Mouse (Mus musculus) stomach, postnatal 0 days (tissue): ENCODE results near the gene Gm4894. TPM values are rescaled to one million over a fixed set of nuclear protein-coding genes. Genes with fewer than 3 reads are reported as not detected.

Experiments
- ATAC-seq: fragments of 200-750 bp; cut with Nextera tagmentation; 2 replicates; pipeline ENCODE4 v1.8.0; 2017; ENCODE audit not compliant: low FRiP score, low TSS enrichment
- DNase-seq: peaks from one replicate; pipeline ENCODE4 v3.0.0-alpha.2; 2016; ENCODE audit warnings: low spot score
- H3K27ac ChIP-seq: fragments of 300-500 bp; sonication (generic); replicated peaks from 2 replicates; pipeline ENCODE4 v1.5.1; 2014; ENCODE audit warnings: mild to moderate bottlenecking, control low read depth
- H3K27me3 ChIP-seq: fragments of 300-500 bp; sonication (generic); 2 replicates; pipeline ENCODE4 v1.6.1; 2014; ENCODE audit warnings: low read length; ENCODE audit not compliant: control insufficient read depth, insufficient read depth
- H3K36me3 ChIP-seq: fragments of 300-500 bp; sonication (generic); 2 replicates; pipeline ENCODE4 v1.6.1; 2014; ENCODE audit warnings: low read length, mixed read lengths; ENCODE audit not compliant: control insufficient read depth, insufficient read depth
- H3K4me1 ChIP-seq: fragments of 300-500 bp; sonication (generic); replicated peaks from 2 replicates; pipeline ENCODE4 v1.6.1; 2014; ENCODE audit warnings: antibody characterized with exemption; ENCODE audit not compliant: control insufficient read depth, insufficient read depth
- H3K4me2 ChIP-seq: fragments of 300-500 bp; sonication (generic); replicated peaks from 2 replicates; pipeline ENCODE4 v1.6.1; 2014; ENCODE audit warnings: low read depth, mild to moderate bottlenecking, control low read depth, moderate library complexity
- H3K4me3 ChIP-seq: fragments of 300-500 bp; sonication (generic); 2 replicates; pipeline ENCODE4 v1.5.1; 2014; ENCODE audit warnings: low read depth, low read length, control low read depth
- H3K9ac ChIP-seq: fragments of 300-500 bp; sonication (generic); 2 replicates; pipeline ENCODE4 v1.6.1; 2014; ENCODE audit warnings: mild to moderate bottlenecking, low read length, control low read depth, mixed read lengths
- H3K9me3 ChIP-seq: fragments of 300-500 bp; sonication (generic); 2 replicates; pipeline ENCODE4 v1.6.1; 2016; ENCODE audit warnings: low read length; ENCODE audit not compliant: control insufficient read depth
- CTCF ChIP-seq: IDR thresholded peaks from 2 replicates; pipeline ENCODE4 v1.5.1; 2016; ENCODE audit warnings: antibody characterized with exemption, low read depth, mild to moderate bottlenecking, moderate library complexity
- EP300 ChIP-seq: optimal IDR thresholded peaks from 2 replicates; pipeline ENCODE3; 2016; ENCODE audit warnings: antibody characterized with exemption
- WGBS: fragments of 180-500 bp; shearing (Covaris S2); extraction: QIAGEN DNeasy Blood & Tissue Kit; methylation state at CpG from one replicate; pipeline ENCODE4 v1.1.7; 2014; 5-methylcytosine and 5-hydroxymethylcytosine counted together
- polyA plus RNA-seq: library from polyadenylated mRNA; unstranded; fragments of >200 nt; fragmentation: Nextera tagmentation; extraction: Ambion mirVana; gene quantifications from 2 replicates; pipeline ENCODE4 v1.2.1, GENCODE M21; 2015

The Gm4894 gene
- polyA plus RNA-seq, 1 experiment from 2014 or later, result not detected

- Histone ChIP-seq H3K4me2 (no peak overlapping the region), H3K36me3 (no peaks in the 10 kb centered on the region), H3K27ac (no peak overlapping the region), H3K4me1 (no peaks in the 10 kb centered on the region), H3K4me3 (no peak overlapping the region), H3K9me3 (no peaks in the 10 kb centered on the region), H3K9ac (no peak overlapping the region), H3K27me3 (no peaks in the 10 kb centered on the region)
- no peak for TF ChIP-seq CTCF
- no peak for TF ChIP-seq EP300
- DNase-seq (no peak), ATAC-seq (no peak)
- WGBS, result 72% methylated on average over 9 of the region's 9 CpGs
Measured at GRCm38 (mm10) chr9:49227442-49227841, 22.9 kb upstream of the Gm4894 start.

GRCm38 (mm10) chr9:49229054-49229453 is 21.3 kb upstream of the Gm4894 start:
- no peaks in the 10 kb centered on the region for H3K36me3 ChIP-seq
- WGBS, result 63% methylated on average over 2 of the region's 2 CpGs
- DNase-seq (no peak), ATAC-seq (no peak)
- H3K9ac ChIP-seq, result no peak overlapping the region
- no peaks in the 10 kb centered on the region for H3K4me1 ChIP-seq
- no peak overlapping the region for H3K4me2 ChIP-seq
- H3K4me3 ChIP-seq, result no peak overlapping the region
- no peaks in the 10 kb centered on the region for H3K27me3 ChIP-seq
- no peak overlapping the region for H3K27ac ChIP-seq
- no peak for TF ChIP-seq CTCF
- no peak for TF ChIP-seq EP300
- H3K9me3 ChIP-seq, result no peaks in the 10 kb centered on the region

DNA sequence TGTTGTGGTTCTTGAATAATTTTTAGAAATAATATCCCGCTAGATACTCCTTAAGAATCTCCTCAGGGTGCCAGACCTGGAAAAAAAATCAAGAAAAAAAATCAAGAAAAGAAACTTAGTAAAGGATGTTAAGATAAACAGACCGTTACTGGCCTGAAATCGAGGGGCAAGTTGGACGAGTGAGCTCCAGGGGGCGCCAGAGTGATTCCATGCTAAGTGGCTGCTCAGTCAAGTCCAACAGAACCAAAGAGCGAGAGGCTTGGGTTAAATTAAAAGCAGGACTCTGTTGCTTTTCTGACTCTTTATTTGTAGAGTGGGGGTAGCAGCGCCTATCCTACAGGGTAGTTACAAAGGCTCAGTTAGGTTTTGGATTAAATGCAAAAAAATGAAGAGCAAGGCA is 3.5 kb upstream of the Gm4894 start:
- ATAC-seq (no peak), DNase-seq (peak; percentile 58)
- Histone ChIP-seq H3K4me3 (no peak overlapping the region), H3K4me2 (no peak overlapping the region), H3K9ac (no peak overlapping the region), H3K27me3 (no peaks in the 10 kb centered on the region), H3K4me1 (no peaks in the 10 kb centered on the region), H3K27ac (no peak overlapping the region), H3K36me3 (no peaks in the 10 kb centered on the region), H3K9me3 (no peaks in the 10 kb centered on the region)
- WGBS, result 39% methylated on average over 7 of the region's 7 CpGs
- TF ChIP-seq EP300 (no peak), CTCF (peak; percentile 74)

DNA sequence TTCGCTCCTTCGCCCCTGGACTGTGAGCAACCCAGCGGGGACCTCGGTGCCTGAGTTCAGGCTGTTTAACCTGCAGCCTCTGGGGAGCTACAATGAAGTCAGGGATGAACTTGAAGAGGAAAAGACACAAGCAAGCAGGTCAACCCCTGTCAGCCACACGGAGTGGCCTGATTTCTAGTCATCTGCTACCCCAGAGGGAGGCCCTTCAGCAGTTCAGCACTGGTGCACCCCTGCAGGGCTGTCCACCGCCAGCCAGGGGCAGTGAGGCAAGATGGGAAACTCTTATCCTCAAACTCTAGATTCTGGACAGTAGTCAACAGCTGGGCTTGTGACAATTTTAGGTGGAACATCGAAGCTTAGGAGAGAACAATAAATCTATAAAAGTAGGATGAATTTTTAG is 18.6 kb downstream of the Gm4894 start:
- H3K27ac ChIP-seq, result no peak overlapping the region
- no peak for ATAC-seq
- no peak for TF ChIP-seq EP300
- TF ChIP-seq CTCF, result no peak
- no peaks in the 10 kb centered on the region for H3K27me3 ChIP-seq
- H3K9ac ChIP-seq, result no peak overlapping the region
- no peak overlapping the region for H3K4me3 ChIP-seq
- H3K4me1 ChIP-seq, result no peaks in the 10 kb centered on the region
- no peaks in the 10 kb centered on the region for H3K36me3 ChIP-seq
- no peak overlapping the region for H3K4me2 ChIP-seq
- DNase-seq, result no peak
- WGBS, result 75% methylated on average over 7 of the region's 7 CpGs
- H3K9me3 ChIP-seq, result no peaks in the 10 kb centered on the region

GRCm38 (mm10) chr9:49273566-49273965 is 23.2 kb downstream of the Gm4894 start:
- Histone ChIP-seq H3K9me3 (no peaks in the 10 kb centered on the region), H3K27ac (no peak overlapping the region), H3K36me3 (no peaks in the 10 kb centered on the region), H3K4me1 (no peaks in the 10 kb centered on the region), H3K4me2 (no peak overlapping the region), H3K9ac (no peak overlapping the region), H3K4me3 (no peak overlapping the region), H3K27me3 (no peaks in the 10 kb centered on the region)
- no peak for ATAC-seq
- peak; percentile 6 for DNase-seq
- 68% methylated on average over 7 of the region's 7 CpGs for WGBS
- TF ChIP-seq EP300 (no peak), CTCF (no peak)

- Histone ChIP-seq H3K9ac (no peak overlapping the region), H3K27me3 (no peaks in the 10 kb centered on the region), H3K4me1 (no peaks in the 10 kb centered on the region), H3K27ac (no peak overlapping the region), H3K9me3 (no peaks in the 10 kb centered on the region), H3K4me2 (no peak overlapping the region), H3K36me3 (no peaks in the 10 kb centered on the region), H3K4me3 (no peak overlapping the region)
- ATAC-seq (no peak), DNase-seq (no peak)
- 33% methylated on average over 4 of the region's 4 CpGs for WGBS
- TF ChIP-seq EP300, result no peak
- no peak for TF ChIP-seq CTCF
Measured at GRCm38 (mm10) chr9:49275976-49276375, 25.6 kb downstream of the Gm4894 start.
